Mouse (Mus musculus): ENCODE data around the gene AA986860.
A peak's percentile ranks its signal among the peaks of the same experiment; 100 is the strongest.

GRCm38 (mm10) chr1:130743775-130744174 lies 12.0 kb downstream of the AA986860 start:
- no peak for TF ChIP-seq POLR2A (IDR thresholded peaks at IDR 0.05; ENCODE audit: control insufficient read depth in 1 of 2, insufficient read depth in 1 of 2, low read depth in 1 of 2, low read length in 2 of 2, poor library complexity in 1 of 2)
- 0 out of 2 replicates have a peak, but pooled peaks have one; percentile 18 for TF ChIP-seq ELF1 (IDR thresholded peaks at IDR 0.05; ENCODE audit: low read depth, low read length)
- no peak for TF ChIP-seq MAZ (IDR thresholded peaks at IDR 0.05; ENCODE audit: low read depth, low read length)
- no peak for TF ChIP-seq CTCF (IDR thresholded peaks at IDR 0.05 in 2 of 3, conservative IDR thresholded peaks at IDR 0.05 in 1 of 3; ENCODE audit: control insufficient read depth in 1 of 3, insufficient read depth in 1 of 3, low read depth in 2 of 3, low read length in 3 of 3, poor library complexity in 1 of 3, severe bottlenecking in 1 of 3)
- TF ChIP-seq EP300 (IDR thresholded peaks at IDR 0.05; ENCODE audit: low read depth in 1 of 2, low read length in 2 of 2): 0 out of 4 replicates have a peak, but pooled peaks of 1 of the 2 experiments have one; percentile 7
- no peak for TF ChIP-seq UBTF (IDR thresholded peaks at IDR 0.05; ENCODE audit: borderline replicate concordance, insufficient read depth, low read depth, low read length)
- no peak for TF ChIP-seq POLR2AphosphoS2 (IDR thresholded peaks at IDR 0.05; ENCODE audit: low read length)
- TF ChIP-seq CHD1 (IDR thresholded peaks at IDR 0.05; ENCODE audit: low read depth, low read length): no peak
- no peak for TF ChIP-seq JUND (IDR thresholded peaks at IDR 0.05; ENCODE audit: low read depth, low read length)
- no peak for TF ChIP-seq TCF12 (IDR thresholded peaks at IDR 0.05; ENCODE audit: low read depth, low read length)

Measured in MEL (cell line).